Mouse (Mus musculus): Measurements from ENCODE around the gene Il27.
A peak's percentile ranks its signal among the peaks of the same experiment; 100 is the strongest.
"Not testable (repeated sequence)": the region's sequence is repeated elsewhere in the genome, so short reads cannot be mapped to it uniquely, and the experiment has no call there.

Il27 gene

DNA sequence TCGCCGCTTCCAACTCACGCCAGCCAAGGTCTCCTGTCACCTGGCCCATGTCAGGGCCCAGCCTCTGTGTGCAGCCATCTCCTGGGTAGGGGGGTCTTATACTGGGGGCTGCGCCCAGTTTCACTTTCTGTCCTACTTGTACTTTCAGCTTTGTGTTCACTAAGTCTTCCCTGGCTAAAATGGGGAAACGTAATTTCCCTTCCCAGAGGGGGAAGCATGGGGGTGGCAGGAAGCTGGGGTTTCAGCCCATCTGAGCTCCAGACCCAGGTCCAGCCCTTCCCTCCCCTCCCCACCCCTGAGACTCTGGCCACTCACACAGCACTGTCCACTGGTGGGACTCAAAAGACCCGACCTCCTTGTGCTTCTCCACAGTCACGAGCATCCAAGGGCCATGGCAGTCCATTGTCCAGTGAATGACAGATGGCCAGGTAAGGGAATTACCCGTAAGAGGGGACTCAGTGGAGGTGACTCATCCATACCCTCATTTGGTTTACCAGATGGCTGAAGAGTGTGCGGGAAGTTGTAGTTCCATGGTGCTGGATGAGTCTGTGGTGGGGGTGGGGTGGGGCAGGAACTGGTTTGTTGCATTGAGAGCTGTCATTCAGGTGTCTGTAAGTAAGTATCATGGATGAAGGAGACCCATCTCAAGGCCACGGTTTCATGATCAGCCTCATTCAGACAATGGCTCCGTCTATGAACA lies at the start of gene Il27:
TSS of gene Il27 (minus strand) at position 80 of the 700 bp plus-strand sequence.
- no peak for DNase-seq

DNA sequence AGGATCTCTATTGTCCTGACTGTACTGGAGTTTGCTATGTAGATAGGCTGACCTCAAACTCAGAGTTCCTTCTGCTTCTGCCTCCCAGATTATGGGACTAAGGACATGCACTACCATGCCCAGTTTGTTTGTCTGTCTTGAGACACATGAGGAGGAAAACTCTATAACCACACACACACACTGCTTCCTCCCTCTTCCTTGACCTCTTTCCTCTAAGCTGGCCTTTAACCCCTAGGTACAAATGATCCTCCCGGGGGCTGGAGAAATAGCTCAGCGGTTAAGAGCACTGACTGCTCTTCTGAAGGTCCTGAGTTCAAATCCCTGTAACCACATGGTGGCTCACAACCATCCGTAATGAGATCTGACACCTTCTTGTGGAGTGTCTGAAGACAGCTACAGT lies 49.6 kb upstream of the Il27 start:
- DNase-seq: no peak

DNA sequence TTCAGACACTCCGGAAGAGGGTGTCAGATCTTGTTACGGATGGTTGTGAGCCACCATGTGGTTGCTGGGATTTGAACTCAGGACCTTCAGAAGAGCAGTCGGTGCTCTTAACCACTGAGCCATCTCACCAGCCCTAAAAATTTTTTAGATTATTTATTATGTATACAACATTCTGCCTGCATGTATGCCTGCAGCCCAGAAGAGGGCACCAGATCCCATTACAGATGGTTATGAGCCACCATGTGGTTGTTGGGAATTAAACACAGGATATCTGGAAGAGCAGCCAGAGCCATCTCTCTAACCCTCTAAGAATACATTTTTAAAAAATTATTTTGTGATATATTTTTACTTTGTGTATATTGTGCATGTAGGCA lies 48.5 kb upstream of the Il27 start:
- not testable (repeated sequence) for DNase-seq

DNA sequence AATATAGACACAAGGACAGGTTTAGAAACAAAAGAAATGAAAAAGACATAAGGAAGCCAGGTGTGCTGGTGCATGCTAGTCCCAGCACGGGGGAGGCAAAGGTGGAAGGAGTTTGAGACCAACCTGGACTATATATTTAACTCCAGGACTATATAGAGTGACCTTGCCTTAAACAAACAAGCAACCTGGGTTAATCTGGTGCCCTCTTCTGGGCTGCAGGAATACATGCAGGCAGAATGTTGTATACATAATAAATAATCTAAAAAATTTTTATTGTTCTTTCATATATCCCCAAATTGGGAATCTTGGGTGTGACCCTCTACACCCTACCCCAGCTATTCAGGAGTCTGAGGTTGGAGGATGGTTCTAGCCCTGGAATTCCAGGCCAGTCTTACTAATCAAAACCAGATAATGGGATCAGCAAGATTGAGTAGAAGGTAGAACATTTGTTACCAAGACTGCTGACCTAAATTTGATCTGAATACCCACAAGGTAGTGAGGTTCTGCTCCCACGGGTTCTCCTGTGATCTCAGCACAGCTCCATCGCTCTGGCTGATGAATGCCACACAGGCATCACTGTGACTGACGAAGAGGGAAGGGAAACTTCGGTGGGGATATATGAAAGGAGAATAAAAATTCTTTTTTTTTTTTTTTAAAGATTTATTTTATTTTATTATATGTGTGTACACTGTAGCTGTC lies 48.0 kb upstream of the Il27 start:
- DNase-seq: no peak

DNA sequence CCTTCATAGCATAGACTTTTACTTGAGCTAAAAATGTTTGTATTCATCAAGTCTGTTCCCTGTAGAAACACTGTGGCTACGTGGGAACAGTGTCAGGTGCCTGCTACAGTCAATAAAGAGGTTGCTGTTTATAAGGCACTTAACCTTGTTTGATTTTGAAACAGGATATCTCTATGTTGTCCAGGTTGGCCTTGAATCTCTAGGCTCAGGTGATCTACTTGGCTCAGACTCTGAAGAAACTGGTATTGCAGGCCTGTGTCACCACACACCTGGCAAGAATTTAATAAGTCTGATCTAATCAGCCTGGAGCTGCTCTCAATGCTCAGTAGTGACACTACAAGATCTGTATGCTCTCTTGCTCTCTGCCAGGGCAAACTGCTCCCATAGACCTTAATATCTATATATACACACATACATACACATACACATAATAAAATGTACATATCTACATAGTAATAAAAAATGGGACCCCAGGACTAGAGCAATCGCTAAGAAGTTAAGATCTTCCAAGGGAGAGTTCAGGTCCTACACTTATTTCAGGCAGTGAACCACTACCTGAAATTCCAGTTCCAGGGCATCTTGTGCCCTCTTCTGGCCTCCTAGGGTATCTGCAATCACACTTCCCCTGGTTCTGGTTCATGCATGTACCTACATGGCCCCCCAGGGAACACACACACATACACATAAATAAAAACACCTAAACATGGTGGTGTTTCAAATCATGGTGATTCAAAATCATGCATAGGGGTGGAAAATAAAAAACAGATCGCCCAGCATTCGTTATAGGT lies 42.2 kb upstream of the Il27 start:
- no peak for DNase-seq

DNA sequence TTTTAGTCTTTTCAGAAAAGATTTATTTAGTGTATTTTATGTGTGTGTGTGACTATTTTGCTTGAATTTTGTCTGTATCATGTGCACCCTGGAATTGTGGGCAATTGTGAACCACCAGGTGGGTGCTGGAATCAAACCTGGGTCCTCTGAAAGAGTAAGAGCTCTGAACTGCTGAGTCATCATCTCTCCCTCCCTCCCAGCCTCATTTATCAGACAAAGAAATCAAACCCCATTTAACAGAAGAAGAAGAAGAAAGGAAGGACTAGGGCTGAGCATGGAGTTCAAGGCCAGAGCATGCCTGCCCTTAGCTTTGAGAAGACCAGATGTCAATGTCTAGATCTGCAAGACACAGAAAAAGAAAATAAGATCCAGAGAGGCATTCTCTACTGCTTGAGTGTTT lies 40.6 kb upstream of the Il27 start:
- no peak for DNase-seq

DNA sequence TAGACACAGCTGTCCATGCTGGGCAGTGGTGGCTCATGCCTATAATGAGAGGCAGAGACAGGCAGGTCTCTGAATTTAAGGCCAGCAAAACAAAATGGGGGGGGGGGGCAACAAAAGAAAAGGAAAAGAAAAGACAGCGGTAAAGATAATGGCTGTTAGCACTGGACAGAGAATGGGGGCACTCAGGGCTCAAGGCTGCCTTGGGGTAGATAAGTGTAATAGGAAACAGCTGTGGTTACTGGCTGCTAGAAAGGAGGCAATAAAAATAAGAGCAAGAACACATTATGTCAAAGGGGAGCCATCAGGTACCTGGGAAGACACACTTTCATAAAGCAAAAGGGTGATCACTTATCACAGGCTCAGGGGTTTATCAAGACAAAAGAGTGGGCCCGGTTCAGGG lies 37.7 kb upstream of the Il27 start:
- DNase-seq: no peak

DNA sequence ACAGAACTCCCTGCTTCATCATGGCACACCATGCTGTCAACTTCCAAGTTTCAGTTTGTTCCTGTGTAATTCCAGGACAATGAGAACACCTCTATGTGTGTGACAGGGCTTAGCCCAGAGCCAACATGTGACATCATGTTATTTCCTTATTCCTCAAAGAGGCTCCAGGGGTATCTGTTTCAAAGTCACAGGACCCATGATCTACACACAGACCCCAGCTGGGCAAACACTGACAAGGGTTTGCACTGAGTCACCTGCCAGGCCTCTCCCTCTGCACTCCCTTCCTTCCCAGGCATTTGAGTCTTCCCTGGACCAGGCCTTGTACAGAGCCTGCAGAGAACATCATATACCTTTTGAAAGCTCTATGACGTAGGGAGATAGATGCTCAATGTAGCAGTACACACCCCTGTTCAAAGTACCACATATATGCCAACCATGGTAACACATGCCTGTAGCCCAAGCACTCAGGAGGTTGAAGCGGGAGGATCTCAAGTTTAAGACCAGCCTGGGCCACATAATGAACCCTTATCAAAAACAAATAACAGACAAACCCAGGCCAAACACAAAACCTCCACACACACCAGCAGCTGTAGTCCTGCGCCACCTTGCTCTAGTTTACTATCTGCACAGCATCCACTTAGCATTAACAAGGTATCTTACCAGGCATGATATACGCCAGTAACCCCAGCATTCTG lies 36.2 kb upstream of the Il27 start, which contains the start of gene Nupr1:
TSS of gene Nupr1 (minus strand) at position 38 of the 695 bp plus-strand sequence.
- no peak for DNase-seq

DNA sequence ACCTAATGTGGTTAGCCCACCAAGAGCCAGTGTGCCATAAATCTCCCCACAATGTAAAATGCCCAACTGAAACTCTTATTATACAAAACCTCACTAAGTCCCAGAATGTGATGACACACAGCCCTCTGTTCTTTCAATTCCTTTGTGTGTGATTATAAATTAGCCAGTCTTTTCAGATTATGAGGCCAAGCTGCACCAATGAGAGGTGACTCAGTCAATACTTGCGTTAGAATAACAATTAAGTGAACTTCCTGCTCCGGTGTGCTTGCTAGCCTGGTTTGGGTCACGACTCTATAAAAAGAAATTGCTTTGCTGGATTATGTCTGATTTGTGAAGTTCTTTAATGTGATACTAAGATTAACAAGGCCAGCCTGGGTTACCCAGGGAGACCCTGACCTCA lies 35.2 kb upstream of the Il27 start:
- DNase-seq: no peak

DNA sequence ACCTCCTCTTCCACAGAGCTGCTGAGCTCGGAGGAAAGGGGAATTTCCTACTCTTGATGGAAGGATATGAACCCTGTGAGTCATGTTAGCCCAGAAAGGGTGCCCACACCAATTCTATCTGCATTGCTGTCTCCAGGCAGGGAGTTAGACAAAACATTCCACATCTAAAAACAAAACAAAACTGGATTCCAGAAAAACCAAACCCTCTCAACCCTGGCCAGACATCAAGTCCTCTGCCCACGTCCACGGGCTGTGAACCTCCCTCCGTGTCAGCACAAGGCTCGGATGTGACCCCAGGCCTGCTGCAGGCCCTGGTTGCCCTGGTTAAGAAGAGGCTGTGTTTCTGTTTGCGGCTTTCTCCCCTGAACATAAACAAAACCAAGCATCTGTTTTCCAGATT lies 33.4 kb upstream of the Il27 start:
- no peak for DNase-seq

DNA sequence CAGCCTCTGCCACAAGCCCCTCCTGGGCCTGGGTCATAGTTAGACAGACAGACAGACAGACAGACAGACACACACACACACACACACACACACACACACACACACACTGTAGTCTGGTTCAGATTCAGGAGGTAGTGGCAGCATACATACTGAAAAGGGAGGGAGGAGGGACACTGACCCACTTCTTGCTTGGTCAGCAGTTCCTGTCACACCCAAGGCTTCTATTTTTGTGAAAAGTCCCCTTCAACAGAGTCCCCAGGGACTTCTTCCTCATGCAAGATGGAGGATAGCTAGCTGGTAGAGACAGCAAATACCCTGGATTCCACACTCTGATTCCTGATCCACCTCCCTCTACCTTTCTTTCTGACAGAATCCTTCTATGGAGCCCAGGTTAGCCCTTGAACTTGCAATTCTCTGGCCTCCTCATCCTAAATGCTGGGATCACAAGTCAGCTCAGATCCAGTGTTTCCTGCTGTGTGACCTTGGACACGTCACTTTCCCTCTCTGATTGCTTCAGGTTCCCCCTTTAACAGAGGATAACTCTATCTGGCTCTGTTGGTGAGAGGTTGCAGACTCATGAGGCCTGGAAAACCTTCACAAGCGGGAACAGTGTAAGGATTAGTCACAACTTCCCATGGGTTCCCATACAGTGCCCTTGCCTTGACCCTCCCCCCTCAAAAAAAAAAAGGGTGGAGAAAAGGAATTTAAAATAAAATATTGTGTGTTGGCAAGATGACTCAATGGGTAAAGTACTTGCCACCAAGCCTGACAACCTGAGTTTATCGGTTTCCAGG lies 31.3 kb upstream of the Il27 start:
- DNase-seq: no peak

DNA sequence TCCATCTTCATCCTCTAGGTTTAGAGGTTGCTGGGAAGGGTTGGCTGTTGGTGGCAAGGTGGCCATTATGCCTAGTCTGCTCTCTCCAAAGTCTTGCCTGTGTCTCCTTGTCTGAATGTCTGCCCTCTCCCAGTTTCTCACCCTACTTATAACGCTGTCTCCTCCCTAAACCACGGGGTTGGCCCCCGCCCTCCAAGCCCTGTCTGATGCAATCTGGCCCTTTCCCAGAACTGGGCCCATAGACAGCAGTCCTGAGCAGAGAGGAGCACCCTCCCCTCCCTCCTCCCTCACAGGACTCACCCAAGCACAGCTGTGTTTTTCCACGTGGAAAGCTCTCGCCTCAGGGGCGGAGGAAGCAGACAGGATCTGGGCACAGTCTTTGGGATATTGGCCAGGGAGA lies 30.6 kb upstream of the Il27 start:
- DNase-seq: peak; percentile 29

DNA sequence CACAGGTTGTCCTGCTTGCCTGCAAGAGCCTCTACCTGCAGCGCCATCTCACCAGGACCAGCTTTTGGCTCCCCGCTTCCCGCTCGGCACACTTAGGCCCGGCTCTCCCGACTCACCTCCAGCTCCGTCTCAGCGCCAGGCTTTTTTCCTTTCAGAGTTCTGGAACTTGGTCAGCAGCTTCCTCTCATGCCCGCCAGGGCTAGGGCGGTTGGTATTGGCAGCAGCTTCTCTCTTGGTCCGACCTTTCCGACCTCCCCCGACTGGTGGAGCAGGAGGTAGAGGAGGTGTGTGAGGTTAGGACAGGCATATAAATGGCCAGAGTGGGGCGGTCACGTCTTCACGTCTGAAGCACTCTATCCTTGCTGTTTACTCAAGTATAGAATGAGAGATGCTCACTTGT lies 30.0 kb upstream of the Il27 start:
- DNase-seq: no peak

DNA sequence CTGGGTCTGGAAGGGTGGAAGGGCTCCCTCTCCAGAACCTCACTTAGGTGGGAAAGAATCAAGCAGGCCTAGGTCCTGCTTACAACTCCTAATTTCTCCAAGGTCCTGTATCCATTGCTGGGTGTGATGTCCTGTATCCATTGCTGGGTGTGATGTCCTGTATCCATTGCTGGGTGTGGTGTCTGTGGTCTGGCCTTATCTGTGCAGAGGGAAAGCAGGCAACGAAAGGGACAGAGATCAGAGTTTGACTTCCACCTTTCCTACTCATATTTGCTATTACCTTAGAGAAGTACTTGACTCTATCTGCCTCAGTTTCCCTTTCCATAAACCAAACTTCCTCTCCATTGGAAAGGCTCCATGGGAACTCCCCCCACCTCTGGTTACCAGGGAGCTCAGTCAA lies 28.6 kb upstream of the Il27 start:
- DNase-seq: no peak

DNA sequence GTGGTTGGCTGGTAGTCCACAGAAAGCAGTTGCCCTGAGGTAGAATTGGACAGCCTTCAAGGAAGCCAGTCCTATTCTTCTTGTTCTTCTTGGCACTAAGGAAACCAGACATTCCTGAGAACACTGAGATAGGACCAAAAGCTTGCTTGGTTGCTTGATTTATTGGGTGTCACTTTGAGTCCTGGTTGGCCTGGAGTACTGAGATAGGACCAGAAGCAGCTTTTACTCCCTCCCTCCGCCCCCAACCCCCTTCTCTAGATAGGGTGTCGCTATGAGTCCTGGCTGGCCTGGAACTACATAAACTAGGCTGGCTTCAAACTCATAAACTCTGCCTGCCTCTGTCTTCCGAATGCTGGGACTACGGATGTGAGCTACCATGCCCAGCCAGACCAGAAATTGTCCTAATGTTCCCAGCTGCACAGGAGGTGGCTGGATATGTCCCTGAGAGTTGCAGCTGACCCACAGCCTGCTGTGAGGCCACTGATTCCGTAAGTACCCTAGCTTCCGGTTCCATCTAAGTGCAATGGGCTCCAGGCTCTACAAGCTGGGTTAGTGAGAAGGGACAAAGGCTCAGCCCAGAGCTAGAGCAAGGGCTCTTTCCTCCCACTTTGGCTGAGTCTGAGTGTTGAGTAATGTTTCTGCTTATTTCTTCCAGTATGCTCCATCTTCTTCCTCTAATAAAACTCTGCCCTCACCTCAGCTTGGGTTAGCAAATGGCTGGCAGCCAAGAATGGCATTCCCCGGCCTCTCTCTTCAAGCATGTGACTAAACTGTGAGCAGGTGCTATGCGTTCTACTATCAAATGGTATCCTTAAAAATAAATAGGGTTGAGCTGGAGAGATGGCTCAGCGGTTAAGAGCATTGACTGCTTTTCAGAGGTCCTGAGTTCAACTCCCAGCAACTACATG lies 27.0 kb upstream of the Il27 start:
- DNase-seq: no peak

DNA sequence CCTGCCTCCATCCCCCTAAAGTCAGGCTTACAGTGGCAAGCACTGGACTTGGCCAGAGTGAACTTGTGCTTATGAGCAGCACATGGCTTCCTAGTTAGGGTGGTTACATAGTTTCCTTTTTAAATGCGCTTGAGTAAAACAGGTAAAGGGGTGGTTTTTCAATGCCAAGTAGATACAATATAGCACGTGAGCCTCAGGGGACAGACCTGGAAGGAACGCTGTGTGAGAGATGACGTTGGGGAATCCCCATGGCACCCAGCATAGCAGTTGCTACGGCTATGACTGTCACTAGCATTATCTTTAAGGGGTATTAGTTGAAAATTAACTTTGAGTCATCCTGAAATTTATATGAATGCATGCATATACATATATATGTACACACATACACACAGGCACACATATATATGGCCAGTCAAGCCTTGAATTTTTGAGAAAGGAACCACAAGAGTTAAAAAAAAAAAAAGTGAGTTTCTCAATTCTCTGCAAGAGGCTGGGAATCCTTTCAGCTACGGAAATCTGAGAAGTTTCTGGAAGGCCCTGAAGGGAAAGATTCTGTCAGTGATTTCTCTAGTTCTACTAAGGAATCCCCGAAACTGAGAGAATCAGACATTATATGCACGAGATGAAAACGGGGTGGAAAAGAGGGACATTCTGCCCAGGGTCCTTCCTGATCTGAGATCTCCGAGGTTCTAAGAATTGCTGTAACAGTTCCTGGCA lies 25.0 kb upstream of the Il27 start:
- DNase-seq: no peak

DNA sequence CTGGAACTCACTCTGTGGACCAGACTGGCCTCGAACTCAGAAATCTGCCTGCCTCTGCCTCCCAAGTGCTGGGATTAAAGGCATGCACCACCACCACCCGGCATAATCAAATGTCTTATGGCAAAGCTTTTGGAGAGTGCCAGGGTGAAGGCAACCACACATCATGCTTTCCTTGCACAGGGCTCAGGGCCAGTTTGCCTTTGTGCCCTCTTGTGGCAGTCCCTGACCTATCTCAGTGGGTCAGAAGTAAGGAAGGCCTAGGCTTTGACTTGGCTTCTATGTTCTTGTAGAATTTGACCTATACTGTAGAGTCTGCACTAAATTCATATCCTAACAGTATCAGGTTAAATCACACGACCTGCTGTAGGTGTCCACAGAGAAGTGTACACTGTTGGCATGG lies 22.0 kb upstream of the Il27 start:
- DNase-seq: no peak

DNA sequence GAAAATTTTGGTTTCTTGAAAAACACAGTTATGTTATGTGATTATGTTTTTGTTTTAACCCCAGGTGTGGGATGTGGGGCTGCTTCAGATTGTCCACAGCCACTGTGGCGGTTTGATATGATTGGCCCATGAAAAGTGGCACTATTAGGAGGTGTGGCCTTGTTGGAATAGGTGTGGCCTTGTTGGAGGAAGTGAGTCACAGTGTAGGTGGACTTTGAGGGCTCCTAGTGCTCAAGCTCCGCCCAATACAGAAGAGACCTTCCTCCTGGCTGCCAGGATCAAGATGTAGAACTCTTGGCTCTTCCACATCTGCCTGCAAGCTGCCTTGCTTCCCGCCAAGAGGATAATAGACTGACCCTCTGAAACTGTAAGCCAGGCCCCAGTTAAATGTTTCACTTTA lies 18.0 kb upstream of the Il27 start:
- no peak for DNase-seq

DNA sequence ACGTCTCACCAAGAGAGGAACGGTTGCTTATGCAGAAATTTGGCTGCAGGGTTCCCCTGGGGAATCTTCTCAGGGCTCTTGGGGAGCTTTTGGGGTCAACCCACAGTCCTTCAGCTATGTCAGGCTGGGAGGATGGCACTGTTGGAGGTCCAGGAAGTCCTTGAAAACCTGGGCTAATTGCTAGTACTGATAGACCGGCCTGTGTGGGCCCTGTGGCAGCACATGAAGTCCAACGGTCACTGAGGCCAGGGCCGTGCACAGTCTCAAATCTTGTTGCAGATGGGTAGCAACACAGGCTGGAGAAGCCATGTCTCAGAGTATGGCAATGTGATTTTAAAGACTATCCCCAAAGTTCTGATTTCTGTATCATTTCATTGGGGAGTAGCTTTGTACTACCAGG lies 13.1 kb upstream of the Il27 start:
- no peak for DNase-seq

DNA sequence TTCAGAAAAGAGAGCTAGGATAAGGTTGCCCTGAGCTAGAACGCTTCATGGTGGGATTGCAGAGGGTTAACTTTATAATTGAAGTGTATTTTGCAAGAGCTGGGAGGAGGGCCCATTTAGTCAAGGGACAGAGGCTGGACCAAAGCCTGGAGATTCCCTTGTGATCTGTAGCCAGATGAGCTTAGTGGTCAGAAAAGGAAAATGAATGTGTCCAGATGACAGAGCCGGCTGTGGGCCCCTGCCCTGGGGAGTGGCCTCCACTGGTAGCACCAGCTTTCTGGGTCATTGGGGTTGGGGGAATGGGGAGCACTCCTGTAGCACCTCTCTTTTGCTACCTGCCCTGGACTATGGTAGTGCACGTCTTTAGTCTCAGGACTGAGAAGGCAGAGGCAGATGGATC lies 12.3 kb upstream of the Il27 start:
- no peak for DNase-seq

DNA sequence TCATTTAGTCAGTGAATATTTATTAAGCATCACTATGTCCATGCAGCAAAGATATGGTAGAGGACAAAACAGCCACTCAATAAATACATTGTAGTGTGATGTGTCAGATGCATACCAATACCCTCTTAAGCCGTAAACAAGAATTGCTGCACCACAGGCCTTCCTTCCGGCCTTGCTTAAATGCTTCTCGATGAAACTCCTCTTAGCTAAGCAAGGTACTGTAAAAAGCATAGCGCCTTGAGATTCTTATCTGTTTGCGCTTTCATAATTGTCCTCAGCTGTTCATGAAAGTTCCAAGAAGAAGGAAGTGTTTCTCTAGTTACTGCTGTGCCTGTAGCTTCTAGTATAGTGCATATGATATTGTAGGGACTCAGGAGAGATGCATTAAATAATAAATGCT lies 11.9 kb upstream of the Il27 start:
- no peak for DNase-seq
